Mouse (Mus musculus) MEL (cell line): Measurements from ENCODE around the gene Rad9b. TPM values are rescaled to one million over a fixed set of nuclear protein-coding genes. Genes with fewer than 3 reads are reported as not detected.

Experiments
- DNase-seq: peaks from one replicate; pipeline ENCODE4 v3.0.0; 2011; ENCODE audit warnings: low read depth, low spot score
- H3K27ac ChIP-seq: 2 replicates; pipeline ENCODE4 v1.5.1; 2012; ENCODE audit warnings: low read depth, mild to moderate bottlenecking, control low read depth, low read length, moderate library complexity; ENCODE audit not compliant: control insufficient read depth
- H3K27me3 ChIP-seq, 2 experiments: fragments of 150-350 bp in 1 of 2; sonication (generic) in 1 of 2; 2 replicates each; pipeline ENCODE4 v1.6.1; 2012; ENCODE audit warnings: low read length in 2 of 2, mild to moderate bottlenecking in 2 of 2, improper control_type of control experiment in 1 of 2, moderate library complexity in 1 of 2; ENCODE audit not compliant: insufficient read depth in 2 of 2, control insufficient read depth in 1 of 2
- H3K36me3 ChIP-seq, 2 experiments: 2 replicates each; pipeline ENCODE4 v1.6.1; 2012 to 2014; ENCODE audit warnings: low read length in 2 of 2, improper control_type of control experiment in 1 of 2, inconsistent platforms in 1 of 2, mild to moderate bottlenecking in 1 of 2; ENCODE audit not compliant: insufficient read depth in 2 of 2, control insufficient read depth in 1 of 2
- H3K4me1 ChIP-seq, 2 experiments: fragments of 150-350 bp in 1 of 2; sonication (generic) in 1 of 2; 2 replicates each; pipeline ENCODE4 v1.6.1; 2012; ENCODE audit warnings: low read length in 2 of 2, improper control_type of control experiment in 1 of 2, mild to moderate bottlenecking in 1 of 2; ENCODE audit not compliant: insufficient read depth in 2 of 2, control insufficient read depth in 1 of 2
- H3K4me3 ChIP-seq, 2 experiments: fragments of 150-350 bp in 1 of 2; sonication (generic) in 1 of 2; 2 replicates each; pipeline ENCODE4 v1.5.1; 2012; ENCODE audit warnings: low read depth in 2 of 2, low read length in 2 of 2, mild to moderate bottlenecking in 2 of 2, moderate library complexity in 2 of 2, control low read depth in 1 of 2, improper control_type of control experiment in 1 of 2; ENCODE audit not compliant: control insufficient read depth in 1 of 2, insufficient read depth in 1 of 2
- H3K79me2 ChIP-seq: 2 replicates; pipeline ENCODE4 v1.6.1; 2012; ENCODE audit warnings: mild to moderate bottlenecking, low read length, moderate library complexity; ENCODE audit not compliant: control insufficient read depth, poor library complexity, insufficient read depth
- H3K9ac ChIP-seq: 2 replicates; pipeline ENCODE4 v1.6.1; 2012; ENCODE audit warnings: low read depth, mild to moderate bottlenecking, control low read depth, low read length, moderate library complexity; ENCODE audit not compliant: control insufficient read depth, poor library complexity, severe bottlenecking
- H3K9me3 ChIP-seq: fragments of 150-350 bp; sonication (generic); replicated peaks from 2 replicates; pipeline ENCODE4 v1.6.1; 2012; ENCODE audit warnings: mild to moderate bottlenecking, low read length, improper control_type of control experiment, moderate library complexity; ENCODE audit not compliant: insufficient read depth
- BHLHE40 ChIP-seq: IDR thresholded peaks from 2 replicates; pipeline ENCODE4 v1.6.1; 2012; ENCODE audit warnings: low read depth, mild to moderate bottlenecking, inconsistent platforms, low read length, improper control_type of control experiment, borderline replicate concordance
- CHD1 ChIP-seq: IDR thresholded peaks from 2 replicates; pipeline ENCODE4 v1.6.1; 2012; ENCODE audit warnings: low read depth, mild to moderate bottlenecking, inconsistent platforms, low read length, improper control_type of control experiment
- CHD2 ChIP-seq: IDR thresholded peaks from 2 replicates; pipeline ENCODE4 v1.6.1; 2011; ENCODE audit warnings: low read length, improper control_type of control experiment
- ELF1 ChIP-seq: IDR thresholded peaks from 2 replicates; pipeline ENCODE4 v1.6.1; 2014; ENCODE audit warnings: low read depth, mild to moderate bottlenecking, inconsistent platforms, low read length, improper control_type of control experiment, moderate library complexity
- ETS1 ChIP-seq: IDR thresholded peaks from 2 replicates; pipeline ENCODE4 v1.6.1; 2012; ENCODE audit warnings: low read depth, mild to moderate bottlenecking, inconsistent platforms, low read length, improper control_type of control experiment, moderate library complexity
- GABPA ChIP-seq: IDR thresholded peaks from 2 replicates; pipeline ENCODE4 v1.6.1; 2012; ENCODE audit warnings: low read depth, mild to moderate bottlenecking, inconsistent platforms, low read length, improper control_type of control experiment, moderate library complexity
- GATA1 ChIP-seq: IDR thresholded peaks from 2 replicates; pipeline ENCODE4 v1.6.1; 2011; ENCODE audit warnings: low read depth, low read length, improper control_type of control experiment
- KAT2A ChIP-seq: conservative IDR thresholded peaks from 2 replicates; pipeline ENCODE4 v1.6.1; 2012; ENCODE audit warnings: low read depth, low read length, improper control_type of control experiment, inconsistent platforms
- MAFK ChIP-seq: IDR thresholded peaks from 2 replicates; pipeline ENCODE4 v1.6.1; 2011; ENCODE audit warnings: low read depth, mild to moderate bottlenecking, low read length, improper control_type of control experiment, borderline replicate concordance
- MAX ChIP-seq: IDR thresholded peaks from 2 replicates; pipeline ENCODE4 v1.6.1; 2011; ENCODE audit warnings: low read length, improper control_type of control experiment
- MYB ChIP-seq: IDR thresholded peaks from 2 replicates; pipeline ENCODE4 v1.6.1; 2011; ENCODE audit warnings: mild to moderate bottlenecking, low read depth, low read length, improper control_type of control experiment
- MYC ChIP-seq: IDR thresholded peaks from 2 replicates; pipeline ENCODE4 v1.6.1; 2011; ENCODE audit warnings: low read depth, mild to moderate bottlenecking, low read length, improper control_type of control experiment, moderate library complexity
- POLR2AphosphoS2 ChIP-seq: IDR thresholded peaks from 2 replicates; pipeline ENCODE4 v1.6.1; 2011; ENCODE audit warnings: low read length, improper control_type of control experiment
- POLR2AphosphoS5 ChIP-seq: IDR thresholded peaks from 2 replicates; pipeline ENCODE4 v1.6.1; 2012; ENCODE audit warnings: low read depth, borderline replicate concordance, mild to moderate bottlenecking, inconsistent platforms, low read length, moderate library complexity, mixed read lengths
- SIN3A ChIP-seq: IDR thresholded peaks from 2 replicates; pipeline ENCODE4 v1.6.1; 2012; ENCODE audit warnings: low read length, improper control_type of control experiment, inconsistent platforms
- TCF12 ChIP-seq: IDR thresholded peaks from 2 replicates; pipeline ENCODE4 v1.6.1; 2014; ENCODE audit warnings: low read depth, mild to moderate bottlenecking, inconsistent platforms, low read length, improper control_type of control experiment, moderate library complexity
- UBTF ChIP-seq: IDR thresholded peaks from 2 replicates; pipeline ENCODE4 v1.6.1; 2012; ENCODE audit warnings: low read depth, mild to moderate bottlenecking, inconsistent platforms, low read length, improper control_type of control experiment, moderate library complexity, borderline replicate concordance; ENCODE audit not compliant: insufficient read depth
- USF1 ChIP-seq: IDR thresholded peaks from 2 replicates; pipeline ENCODE4 v1.6.1; 2014; ENCODE audit warnings: low read depth, mild to moderate bottlenecking, inconsistent platforms, low read length, improper control_type of control experiment, moderate library complexity
- USF2 ChIP-seq, 2 experiments: IDR thresholded peaks; 2 replicates each; pipeline ENCODE4 v1.6.1; 2011 to 2012; ENCODE audit warnings: improper control_type of control experiment in 2 of 2, low read length in 2 of 2, borderline replicate concordance in 1 of 2, inconsistent platforms in 1 of 2, low read depth in 1 of 2, mild to moderate bottlenecking in 1 of 2; ENCODE audit not compliant: insufficient read depth in 1 of 2
- ZKSCAN1 ChIP-seq: IDR thresholded peaks from 2 replicates; pipeline ENCODE4 v1.6.1; 2012; ENCODE audit warnings: low read depth, mild to moderate bottlenecking, inconsistent platforms, low read length, improper control_type of control experiment, moderate library complexity
- ZMIZ1 ChIP-seq: IDR thresholded peaks from 2 replicates; pipeline ENCODE4 v1.6.1; 2012; ENCODE audit warnings: low read depth, mild to moderate bottlenecking, inconsistent platforms, low read length, improper control_type of control experiment, moderate library complexity
- ZNF384 ChIP-seq: IDR thresholded peaks from 2 replicates; pipeline ENCODE4 v1.6.1; 2012; ENCODE audit warnings: low read depth, mild to moderate bottlenecking, inconsistent platforms, low read length, improper control_type of control experiment
- polyA plus RNA-seq, 2 experiments: library from polyadenylated mRNA; stranded (reverse) in 1 of 2; unstranded in 1 of 2; fragments of >175 nt in 1 of 2; fragments of >200 nt in 1 of 2; gene quantifications; 2 replicates each; pipeline versions ENCODE4 v1.2.1 to v1.2.4; 2012; ENCODE audit warnings: low replicate concordance in 2 of 2, low read depth in 1 of 2; ENCODE audit not compliant: insufficient read length in 2 of 2, insufficient read depth in 1 of 2, missing spikeins in 1 of 2
- total RNA-seq: library from RNA; depleted of rRNA; stranded (reverse); fragments of 300-350 nt; gene quantifications from 2 replicates; pipeline ENCODE4 v1.2.3, GENCODE M21; 2012

Gene Rad9b
- total and polyA plus RNA-seq, 3 experiments: 9.1 to 11.1 TPM; not detected in 1

DNA sequence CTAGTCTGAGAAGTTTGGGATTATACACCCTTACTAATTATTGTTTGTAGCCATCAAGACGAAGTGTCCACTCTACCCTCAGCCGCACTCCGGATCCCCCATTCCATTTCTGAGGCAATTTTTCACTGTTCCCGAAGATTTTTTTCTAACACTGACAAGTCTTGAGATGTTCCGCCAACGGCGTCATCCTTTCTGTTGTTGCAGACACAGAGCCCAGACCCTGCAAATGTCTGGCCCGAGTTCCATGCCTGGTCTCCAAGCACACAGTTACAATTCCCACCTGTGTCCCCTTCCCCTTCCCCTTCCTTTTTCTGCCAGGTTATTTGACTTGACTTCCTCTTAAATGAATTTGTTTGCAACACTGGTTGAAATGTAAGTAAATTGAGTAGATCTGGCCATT, 45.8 kb upstream of the Rad9b start:
- no peaks in the 10 kb centered on the region for H3K27me3 ChIP-seq
- no peak for DNase-seq
- H3K79me2 ChIP-seq: peaks cover 15% of the 10 kb centered on the region
- H3K4me1 ChIP-seq: no peaks in the 10 kb centered on the region
- H3K4me3 ChIP-seq: no peak overlapping the region
- H3K9ac ChIP-seq: no peak overlapping the region
- H3K36me3 ChIP-seq: peaks cover 0 to 16% of the 10 kb centered on the region in 2 experiments; a peak in 2 of 4 replicates
- no peaks in the 10 kb centered on the region for H3K9me3 ChIP-seq
- H3K27ac ChIP-seq: no peak overlapping the region
- TF ChIP-seq GATA1 (no peak), MYB (no peak), SIN3A (no peak), TCF12 (no peak), POLR2AphosphoS2 (no peak), GABPA (no peak), MYC (no peak), KAT2A (no peak), CHD1 (no peak)
- TF ChIP-seq, all 39 proteins: peak for 0

DNA sequence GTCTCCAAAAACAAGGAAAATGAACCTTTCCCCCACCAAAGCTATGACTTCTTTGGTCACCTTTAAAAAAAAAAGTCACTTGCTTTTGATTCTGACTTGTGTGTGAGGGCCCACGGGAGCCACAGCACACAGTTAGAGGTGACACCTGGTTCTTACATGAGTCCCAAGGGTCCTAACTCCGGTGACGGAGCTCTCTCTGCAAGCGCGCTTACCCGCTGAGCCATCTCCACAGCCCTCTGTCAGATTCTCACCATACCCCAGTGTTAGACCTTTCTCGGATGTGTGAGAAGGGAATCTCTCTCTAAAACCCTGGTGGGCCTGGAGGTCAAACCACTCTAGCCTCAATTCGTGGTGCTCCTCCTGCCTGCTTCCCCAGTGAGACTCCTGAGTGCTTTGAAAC, 43.5 kb upstream of the Rad9b start:
- Histone ChIP-seq H3K27me3 (no peaks in the 10 kb centered on the region), H3K4me3 (no peak overlapping the region), H3K4me1 (peaks cover 0 to 6% of the 10 kb centered on the region in 2 experiments; a peak in 2 of 4 replicates), H3K9me3 (no peaks in the 10 kb centered on the region), H3K27ac (no peak overlapping the region), H3K36me3 (peaks cover 5 to 15% of the 10 kb centered on the region in 2 experiments), H3K9ac (no peak overlapping the region), H3K79me2 (peaks cover 34% of the 10 kb centered on the region)
- DNase-seq: no peak
- TF ChIP-seq ZMIZ1 (no peak), BHLHE40 (no peak), USF1 (no peak), GATA1 (no peak), ELF1 (no peak), MYC (no peak), POLR2AphosphoS5 (no peak), USF2 (IDR thresholded peaks at IDR 0.05; ENCODE audit: borderline replicate concordance in 1 of 2, insufficient read depth in 1 of 2, low read depth in 1 of 2, low read length in 2 of 2) (no peak), ETS1 (no peak), MAFK (no peak), CHD2 (no peak), ZKSCAN1 (no peak), MAX (no peak), ZNF384 (no peak), MYB (no peak), UBTF (no peak)
